Mouse (Mus musculus) kidney, adult 18-20 months (tissue): ENCODE data around the gene Pdhx.

Experiments used
- DNase-seq: peaks from one replicate; pipeline ENCODE4 v3.0.0; 2021

The Pdhx gene

GRCm38 (mm10) chr2:103073219-103073982, at the start of gene Pdhx, which contains the start of gene Apip:
Gene Pdhx (minus strand): TSS chr2:103073513.
Gene Apip (plus strand): TSS chr2:103073675.
- peak; percentile 100 for DNase-seq

GRCm38 (mm10) chr2:103119197-103119854, 46.0 kb upstream of the Pdhx start:
- no peak for DNase-seq

GRCm38 (mm10) chr2:103118324-103119196, 45.2 kb upstream of the Pdhx start:
- DNase-seq, result no peak

GRCm38 (mm10) chr2:103117212-103117611, 43.9 kb upstream of the Pdhx start:
- no peak for DNase-seq

- DNase-seq, result no peak
Measured at GRCm38 (mm10) chr2:103111669-103112068, 38.4 kb upstream of the Pdhx start.

GRCm38 (mm10) chr2:103106172-103106571, 32.9 kb upstream of the Pdhx start:
- no peak for DNase-seq

- no peak for DNase-seq
Measured at GRCm38 (mm10) chr2:103102595-103102994, 29.3 kb upstream of the Pdhx start.

DNA sequence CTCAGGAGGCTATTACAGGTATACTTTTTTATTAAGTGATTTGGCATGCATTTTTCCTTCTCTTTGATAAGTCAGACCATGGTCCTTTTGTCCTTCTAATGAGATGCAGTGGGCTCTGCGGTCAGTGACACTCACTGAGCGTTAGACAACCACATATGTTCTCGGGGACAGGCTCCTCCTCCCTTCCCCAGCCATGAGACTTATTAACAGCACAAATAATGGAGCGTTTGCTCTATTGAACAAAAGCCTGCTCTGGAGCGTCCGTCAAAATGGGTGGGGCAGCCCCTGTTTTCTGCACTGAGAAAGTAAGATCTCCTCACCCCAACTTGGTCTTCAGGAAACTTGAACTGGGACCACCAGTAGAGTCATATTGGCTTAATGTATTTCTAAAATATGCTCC, 16.2 kb upstream of the Pdhx start:
- no peak for DNase-seq

- no peak for DNase-seq
Measured at GRCm38 (mm10) chr2:103088099-103088498, 14.8 kb upstream of the Pdhx start.

DNA sequence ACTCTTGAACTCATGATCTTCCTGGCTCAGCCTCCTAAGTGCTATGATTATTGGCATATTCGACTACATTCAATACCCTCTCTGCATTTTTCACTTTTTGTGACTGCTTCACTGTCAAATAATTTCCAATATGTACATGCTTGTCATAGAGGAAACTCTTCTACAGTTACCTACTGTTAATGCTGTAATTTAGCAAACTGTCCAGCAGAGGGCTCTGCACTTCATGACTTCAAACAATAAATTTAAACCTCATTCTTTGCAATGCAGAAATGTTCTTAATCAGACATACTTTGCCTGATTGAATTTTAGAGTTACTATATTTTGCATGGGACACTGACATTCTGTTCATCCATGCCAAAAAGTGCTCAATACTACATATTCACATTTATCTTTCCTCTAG, 13.1 kb upstream of the Pdhx start:
- DNase-seq, result no peak

- no peak for DNase-seq
Measured at GRCm38 (mm10) chr2:103085633-103086032, 12.3 kb upstream of the Pdhx start.

DNA sequence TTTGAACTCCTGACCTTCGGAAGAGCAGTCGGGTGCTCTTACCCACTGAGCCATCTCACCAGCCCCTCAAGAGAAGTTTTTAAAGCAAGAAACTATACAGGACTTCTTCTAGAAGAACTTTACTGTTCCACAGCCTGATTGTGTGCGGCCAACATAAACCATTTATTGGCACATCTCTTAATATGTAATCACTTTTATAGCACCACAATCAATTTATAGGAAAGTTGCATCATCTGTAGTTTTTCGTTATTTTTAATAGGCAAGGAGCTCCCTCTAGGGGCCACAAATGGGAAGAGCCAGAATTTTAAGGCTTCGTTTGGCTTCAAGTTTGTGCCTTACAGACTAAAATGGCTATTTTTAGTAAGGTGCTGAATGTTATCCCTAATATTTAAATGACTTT, 11.1 kb upstream of the Pdhx start:
- no peak for DNase-seq

DNA sequence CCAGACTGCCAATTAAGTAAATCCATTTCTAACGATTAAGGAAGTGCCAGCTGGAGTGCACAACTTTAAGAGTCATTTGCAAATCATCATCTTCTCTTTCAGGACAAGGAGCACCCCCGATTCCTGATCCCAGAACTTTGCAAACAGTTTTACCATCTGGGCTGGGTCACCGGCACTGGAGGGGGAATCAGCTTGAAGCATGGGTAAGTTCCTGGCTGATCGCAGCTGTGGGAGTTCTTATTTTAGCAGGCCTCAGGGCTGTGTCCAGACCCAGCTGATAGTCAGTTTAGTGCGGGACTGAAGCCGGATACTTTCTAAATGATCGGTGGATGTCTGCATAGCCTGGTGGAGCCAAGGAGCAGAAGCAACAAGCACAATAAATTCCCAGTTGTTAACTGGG, 9.5 kb upstream of the Pdhx start:
- no peak for DNase-seq

DNA sequence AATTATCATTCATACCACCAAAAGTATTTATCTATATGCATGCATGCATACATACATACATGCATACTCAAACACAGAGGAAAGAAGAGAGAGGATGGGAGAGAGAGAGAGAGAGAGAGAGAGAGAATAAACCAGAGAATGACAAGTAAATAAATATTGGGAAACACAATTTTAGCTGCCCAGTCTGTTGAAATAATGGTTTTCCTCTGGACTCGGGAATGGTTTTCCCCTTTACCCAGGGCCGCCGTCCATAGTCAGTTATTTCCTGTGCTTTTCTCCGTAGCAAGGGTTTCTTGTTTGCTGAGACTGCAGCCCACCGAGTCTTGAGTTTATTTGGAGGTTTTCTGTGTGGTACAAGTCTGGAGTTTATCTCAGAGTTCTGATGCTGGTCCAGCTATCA, 8.4 kb upstream of the Pdhx start:
- no peak for DNase-seq

DNA sequence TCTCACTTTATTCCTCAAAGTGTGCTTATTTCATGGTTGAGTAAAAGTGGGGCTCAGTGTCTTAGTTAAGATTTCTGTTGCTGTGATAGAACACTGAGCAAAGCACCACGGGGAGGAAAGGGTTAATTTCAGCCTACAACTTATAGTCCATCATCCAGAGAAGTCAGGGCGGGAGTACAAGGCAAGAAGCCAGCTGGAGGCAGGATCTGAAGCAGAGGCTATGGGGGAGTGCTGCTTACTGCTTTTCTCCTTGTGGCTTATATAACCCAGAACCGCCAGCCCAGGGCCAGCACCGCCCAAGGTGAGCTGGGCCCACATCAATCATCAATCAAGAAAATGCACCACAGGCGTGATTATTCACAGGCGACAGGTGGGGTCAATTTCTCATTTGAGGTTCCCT, 7.8 kb upstream of the Pdhx start:
- no peak for DNase-seq

DNA sequence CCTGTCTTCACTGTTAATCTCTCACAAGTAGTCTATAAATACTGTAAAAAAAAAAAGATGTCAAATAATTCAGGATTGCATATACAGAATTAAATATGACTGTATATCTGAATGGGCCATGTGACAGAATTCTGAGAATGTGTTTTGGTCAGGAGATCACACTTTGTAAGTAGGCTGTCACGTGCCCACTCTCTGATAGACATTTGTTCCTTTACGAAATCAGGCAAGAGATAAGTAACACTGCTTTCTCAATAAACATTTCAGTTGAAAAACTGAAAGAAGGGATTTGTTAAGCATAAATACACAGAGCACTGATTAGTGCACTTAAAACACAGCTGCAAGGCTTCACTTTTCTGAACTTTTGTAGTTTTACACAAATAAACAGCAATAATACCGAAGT, 2.7 kb downstream of the Pdhx start:
- no peak for DNase-seq

DNA sequence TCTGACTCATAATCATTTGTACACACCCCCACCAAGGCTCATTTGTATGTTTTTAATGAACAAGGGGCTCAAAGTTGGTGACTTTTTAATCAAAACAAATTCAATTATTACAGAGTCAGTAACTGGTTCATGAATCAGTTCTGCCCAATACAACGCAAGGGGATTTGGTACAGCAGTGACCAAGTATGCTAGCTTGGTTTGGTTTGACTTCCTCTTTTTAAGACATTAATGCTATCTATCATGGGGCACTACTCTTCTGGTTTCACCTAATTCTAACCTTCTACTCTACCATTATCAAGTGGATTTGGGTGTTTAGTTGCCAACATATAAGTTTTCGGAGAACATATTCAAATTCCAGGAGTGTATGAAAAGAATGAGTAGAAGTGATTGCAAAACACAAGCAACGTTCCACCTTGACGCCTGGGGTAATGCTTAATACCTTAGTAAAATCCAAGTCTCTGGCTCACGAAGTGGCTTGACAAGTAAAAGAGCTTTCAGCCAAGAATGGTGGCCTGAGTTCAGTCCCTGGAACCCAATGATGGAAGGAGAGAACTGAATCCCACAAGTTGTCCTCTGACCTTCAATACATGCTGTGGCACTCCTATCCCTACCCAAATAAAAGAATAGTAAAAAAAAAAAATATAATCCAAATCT, 3.4 kb downstream of the Pdhx start:
- no peak for DNase-seq

- no peak for DNase-seq
Measured at GRCm38 (mm10) chr2:103068602-103069001, 4.7 kb downstream of the Pdhx start.

DNA sequence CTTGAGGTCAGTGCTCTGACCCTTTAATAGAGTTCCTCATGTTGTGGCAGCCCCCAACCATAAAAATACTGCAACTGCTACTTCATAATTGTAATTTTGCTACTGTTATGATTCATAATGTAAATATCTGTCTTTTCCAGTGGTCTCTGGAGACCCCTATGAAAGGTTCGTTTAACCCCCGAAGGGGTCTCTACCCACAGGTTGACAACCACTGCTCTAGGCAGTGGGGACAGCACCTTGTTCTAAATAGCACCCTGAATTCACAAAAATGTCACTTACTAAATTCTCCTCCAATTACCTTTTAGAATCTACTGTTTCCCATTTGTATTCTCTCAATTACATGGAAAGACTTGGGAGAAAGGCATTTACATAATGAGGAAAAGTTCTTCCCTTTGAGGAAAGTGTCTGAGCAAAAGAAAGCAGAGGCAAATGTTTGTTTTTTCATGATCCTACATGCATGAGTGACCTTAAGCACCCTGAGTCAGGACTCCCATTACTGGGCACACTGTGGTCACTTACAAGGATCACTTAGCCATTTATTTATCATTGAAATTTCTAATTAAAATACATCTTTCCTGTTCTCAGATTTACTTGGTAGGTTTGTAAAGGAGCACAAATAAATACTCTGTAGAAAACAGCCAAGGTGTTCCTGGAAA, 5.6 kb downstream of the Pdhx start:
- DNase-seq, result no peak

DNA sequence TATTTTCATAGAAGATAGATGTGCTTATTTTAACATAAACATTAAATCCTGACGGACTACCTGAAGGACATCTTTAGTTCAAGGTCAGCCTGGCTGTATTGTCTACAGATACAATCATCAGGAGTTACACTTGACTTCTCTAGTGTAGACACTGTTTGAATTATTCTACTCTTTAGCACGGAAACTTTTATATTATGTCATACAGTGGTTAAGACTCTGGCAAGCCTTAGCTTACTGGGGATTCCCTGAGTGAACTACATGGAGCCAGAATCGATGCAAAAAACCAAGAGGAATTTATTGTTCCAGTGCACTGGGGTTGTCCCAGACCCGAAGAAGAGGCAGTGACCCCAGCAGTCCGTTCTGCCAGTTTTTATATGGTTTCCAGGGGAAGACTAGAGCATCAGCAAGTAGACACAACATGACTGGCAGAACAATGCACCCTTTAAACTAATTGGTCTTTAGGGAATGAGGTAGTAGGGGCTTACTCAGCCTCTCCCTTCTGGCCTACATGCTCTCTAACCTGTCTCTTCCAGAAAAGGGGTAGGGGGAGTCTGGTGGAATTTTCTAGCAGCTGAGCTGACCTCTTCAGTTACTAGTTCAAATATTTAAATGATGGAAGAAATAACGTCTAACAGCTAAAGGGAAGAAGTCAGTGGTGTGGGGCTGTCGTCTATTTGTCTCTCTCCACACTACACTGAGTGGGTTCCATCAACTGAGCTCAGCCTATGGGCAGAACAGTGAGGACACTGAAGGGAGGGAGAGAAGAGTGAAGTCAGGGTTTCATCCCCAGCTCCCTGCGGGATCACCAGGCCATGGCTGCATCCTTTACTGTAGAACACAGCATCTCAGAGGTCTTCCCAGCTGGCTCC, 6.4 kb downstream of the Pdhx start:
- DNase-seq, result no peak

DNA sequence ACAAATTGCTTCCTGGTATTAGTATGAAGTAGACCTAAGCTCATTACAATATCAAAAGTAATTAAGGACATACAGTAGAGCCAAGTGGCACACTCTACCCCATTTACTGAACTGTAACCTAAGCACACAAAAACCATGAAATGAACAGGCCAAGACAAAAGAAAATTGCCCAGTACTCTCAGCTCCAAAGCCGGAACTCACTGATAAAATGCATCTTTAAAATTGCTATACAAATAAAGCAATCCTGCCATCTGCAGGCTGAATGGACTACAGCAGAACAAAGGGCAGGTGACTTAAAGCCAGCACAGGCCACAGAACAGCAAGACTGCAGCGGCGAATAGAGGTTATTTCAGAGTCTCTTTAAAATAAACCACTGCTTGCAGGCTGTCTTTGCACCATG, 10.4 kb downstream of the Pdhx start:
- DNase-seq, result peak; percentile 52

GRCm38 (mm10) chr2:103058266-103058665, 15.0 kb downstream of the Pdhx start:
- no peak for DNase-seq
